Mouse (Mus musculus) myocyte (in vitro differentiated cells): ENCODE measurements around the gene Skida1.

Experiments
- CEBPB ChIP-seq: IDR thresholded peaks from 2 replicates; pipeline ENCODE4 v1.6.1; 2011; ENCODE audit warnings: mild to moderate bottlenecking, moderate library complexity; ENCODE audit not compliant: poor library complexity, insufficient read depth, severe bottlenecking
- E2F4 ChIP-seq: IDR thresholded peaks from one replicate; pipeline ENCODE4 v1.6.1; 2011; ENCODE audit warnings: mild to moderate bottlenecking, control low read depth, moderate library complexity; ENCODE audit not compliant: insufficient read depth
- MAX ChIP-seq: IDR thresholded peaks from one replicate; pipeline ENCODE4 v1.6.1; 2011; ENCODE audit warnings: low read depth, mild to moderate bottlenecking, control low read depth
- MYOD1 ChIP-seq, 3 experiments: IDR thresholded peaks; one replicate each; pipeline ENCODE4 v1.6.1; 2011; ENCODE audit warnings: control low read depth in 2 of 3, low read depth in 2 of 3, mild to moderate bottlenecking in 2 of 3, moderate library complexity in 1 of 3; ENCODE audit not compliant: insufficient read length in 2 of 3, control insufficient read depth in 1 of 3
- MYOG ChIP-seq, 3 experiments: IDR thresholded peaks; one replicate each; pipeline ENCODE4 v1.6.1; 2011; ENCODE audit warnings: control low read depth in 2 of 3, low read depth in 2 of 3, mild to moderate bottlenecking in 2 of 3; ENCODE audit not compliant: insufficient read length in 2 of 3, control insufficient read depth in 1 of 3, insufficient read depth in 1 of 3
- POLR2A ChIP-seq: IDR thresholded peaks from one replicate; pipeline ENCODE4 v1.6.1; 2011; ENCODE audit warnings: low read depth, mild to moderate bottlenecking, control low read depth, moderate library complexity; ENCODE audit not compliant: insufficient read length
- POLR2AphosphoS2 ChIP-seq: IDR thresholded peaks from one replicate; pipeline ENCODE4 v1.6.1; 2011; ENCODE audit warnings: low read depth, control low read depth; ENCODE audit not compliant: insufficient read length
- REST ChIP-seq: IDR thresholded peaks from one replicate; pipeline ENCODE4 v1.6.1; 2011; ENCODE audit warnings: mild to moderate bottlenecking, control low read depth, moderate library complexity; ENCODE audit not compliant: insufficient read depth, insufficient read length
- SRF ChIP-seq: IDR thresholded peaks from one replicate; pipeline ENCODE4 v1.6.1; 2011; ENCODE audit warnings: low read depth; ENCODE audit not compliant: control insufficient read depth, insufficient read length
- TCF12 ChIP-seq: IDR thresholded peaks from one replicate; pipeline ENCODE4 v1.6.1; 2011; ENCODE audit warnings: mild to moderate bottlenecking, control low read depth; ENCODE audit not compliant: poor library complexity, insufficient read depth, severe bottlenecking
- TCF3 ChIP-seq: IDR thresholded peaks from one replicate; pipeline ENCODE4 v1.6.1; 2011; ENCODE audit warnings: low read depth, control low read depth; ENCODE audit not compliant: insufficient read length
- USF1 ChIP-seq: IDR thresholded peaks from one replicate; pipeline ENCODE4 v1.6.1; 2011; ENCODE audit warnings: low read depth, mild to moderate bottlenecking, control low read depth, moderate library complexity

DNA sequence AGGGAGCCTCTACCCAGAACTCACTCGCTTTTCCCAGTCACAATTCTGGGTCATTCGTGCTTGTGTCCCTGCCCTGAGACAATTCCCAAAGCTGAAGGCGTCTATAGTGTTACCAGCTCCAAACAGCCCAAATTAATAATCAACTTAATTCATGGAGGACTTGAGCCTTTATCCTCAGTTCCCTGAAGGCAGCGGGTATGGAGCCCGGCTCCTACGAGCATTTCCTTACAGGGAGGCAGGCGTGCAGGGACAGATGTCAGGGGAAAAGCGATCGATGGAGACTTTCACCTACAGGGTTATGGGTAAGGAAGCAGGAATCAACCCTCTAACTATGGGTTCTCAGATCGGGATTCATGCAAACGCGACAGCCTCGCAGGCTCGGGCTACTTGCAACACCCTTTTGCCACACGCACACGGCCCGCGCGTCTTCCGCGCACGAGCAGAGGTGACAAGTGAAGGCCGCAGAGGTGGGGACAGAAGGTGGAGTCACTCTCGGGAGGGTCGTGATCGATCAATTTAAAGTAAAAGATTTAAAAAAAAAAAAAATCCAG, 17.5 kb downstream of the Skida1 start:
- TF ChIP-seq E2F4 (no peak), MAX (no peak), CEBPB (no peak), POLR2A (no peak), MYOG (IDR thresholded peaks at IDR 0.05; ENCODE audit: control insufficient read depth in 1 of 3, insufficient read depth in 1 of 3, insufficient read length in 2 of 3, low read depth in 2 of 3) (no peak), TCF12 (no peak), MYOD1 (IDR thresholded peaks at IDR 0.05; ENCODE audit: control insufficient read depth in 1 of 3, insufficient read length in 2 of 3, low read depth in 2 of 3) (no peak), POLR2AphosphoS2 (no peak), USF1 (no peak), REST (no peak), SRF (no peak), TCF3 (no peak)
